Mouse (Mus musculus): ENCODE results near the gene Sox6. TPM values are rescaled to one million over a fixed set of nuclear protein-coding genes. Genes with fewer than 3 reads are reported as not detected.

Gene Sox6
- total RNA-seq, 2 experiments from 2014 or later: 24.3 to 31.0 TPM

DNA sequence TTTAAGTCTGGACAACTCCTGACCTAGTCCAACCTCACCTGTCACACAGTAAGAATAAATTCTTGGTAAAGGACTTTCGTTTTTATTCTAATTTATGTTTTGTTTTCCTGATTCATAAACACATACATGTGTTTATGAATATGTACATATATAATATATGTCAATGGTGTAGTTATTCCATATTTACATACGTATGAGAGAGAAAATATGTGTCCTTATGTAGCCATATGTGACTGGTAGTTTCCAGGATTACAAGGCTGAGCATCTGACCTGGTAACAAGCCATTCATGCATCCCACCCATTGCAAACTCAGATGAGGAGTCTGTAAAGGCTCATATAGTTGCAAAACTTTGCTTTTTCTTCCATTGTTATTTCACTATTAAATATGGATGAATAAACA is 366.8 kb downstream of the Sox6 start:
- Histone ChIP-seq H3K27ac (no peak overlapping the region), H3K4me3 (no peak overlapping the region)
- DNase-seq (ENCODE audit: low spot score in 2 of 2): no peak
- no peak for TF ChIP-seq CTCF (conservative IDR thresholded peaks at IDR 0.05)

DNA sequence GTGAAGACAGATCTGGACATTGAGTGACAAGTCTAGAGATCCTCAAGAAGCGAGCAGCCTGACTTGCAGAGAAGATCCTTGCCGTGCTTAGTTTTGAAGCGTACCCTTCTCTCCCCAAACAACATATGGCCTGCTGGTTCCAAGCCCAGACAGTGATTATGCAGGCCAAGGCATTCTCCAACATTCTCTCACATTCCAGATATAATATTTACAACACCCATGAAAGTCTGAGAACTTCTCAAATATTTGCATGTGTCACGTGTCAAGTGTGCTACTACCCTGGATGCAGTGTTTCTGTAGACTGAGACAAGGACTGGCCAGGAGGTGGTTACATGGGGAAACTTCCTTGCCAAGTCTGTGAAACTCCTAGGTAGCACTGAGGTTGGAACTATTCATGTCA is 367.3 kb downstream of the Sox6 start:
- TF ChIP-seq CTCF (conservative IDR thresholded peaks at IDR 0.05): no peak
- H3K27ac ChIP-seq: no peak overlapping the region
- no peak overlapping the region for H3K4me3 ChIP-seq
- no peak for DNase-seq (ENCODE audit: low spot score in 2 of 2)

DNA sequence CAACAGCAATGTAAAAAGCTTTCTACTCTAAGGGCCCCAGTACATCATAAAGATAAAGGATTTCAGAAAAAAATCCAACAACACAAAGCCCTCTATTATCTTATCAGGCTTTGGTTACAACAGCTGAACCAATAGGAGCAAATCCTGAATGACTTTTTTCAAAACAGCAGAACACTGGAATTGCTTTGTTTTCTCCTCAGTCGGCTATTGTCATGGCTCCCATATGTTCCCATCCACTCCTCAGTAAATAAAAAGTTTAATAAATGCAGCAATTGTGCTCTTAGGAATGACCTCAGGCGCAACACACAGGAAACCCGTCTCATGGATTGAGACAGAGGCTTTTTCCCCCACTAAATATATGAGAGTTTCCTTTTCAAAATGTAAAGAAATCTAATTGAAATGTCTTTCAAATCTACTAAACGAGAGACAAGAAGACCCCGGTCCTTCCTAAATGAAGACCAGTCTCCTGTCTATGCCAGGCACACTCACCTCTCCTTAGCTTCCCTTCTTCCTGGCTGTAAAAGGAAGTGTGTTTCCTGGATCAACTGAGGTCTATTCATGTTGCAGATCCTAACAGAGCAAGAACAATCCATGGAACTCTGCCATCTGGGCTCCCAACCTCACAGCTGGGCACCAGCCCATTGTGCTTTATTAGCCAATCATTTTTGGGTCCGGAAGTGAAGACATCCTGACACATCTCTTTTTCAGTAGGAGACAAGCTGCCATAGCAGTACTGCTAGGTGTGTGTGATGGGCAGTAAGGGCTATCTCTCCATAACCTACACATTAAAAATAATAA is 369.2 kb downstream of the Sox6 start:
- no peak for TF ChIP-seq CTCF (conservative IDR thresholded peaks at IDR 0.05)

DNA sequence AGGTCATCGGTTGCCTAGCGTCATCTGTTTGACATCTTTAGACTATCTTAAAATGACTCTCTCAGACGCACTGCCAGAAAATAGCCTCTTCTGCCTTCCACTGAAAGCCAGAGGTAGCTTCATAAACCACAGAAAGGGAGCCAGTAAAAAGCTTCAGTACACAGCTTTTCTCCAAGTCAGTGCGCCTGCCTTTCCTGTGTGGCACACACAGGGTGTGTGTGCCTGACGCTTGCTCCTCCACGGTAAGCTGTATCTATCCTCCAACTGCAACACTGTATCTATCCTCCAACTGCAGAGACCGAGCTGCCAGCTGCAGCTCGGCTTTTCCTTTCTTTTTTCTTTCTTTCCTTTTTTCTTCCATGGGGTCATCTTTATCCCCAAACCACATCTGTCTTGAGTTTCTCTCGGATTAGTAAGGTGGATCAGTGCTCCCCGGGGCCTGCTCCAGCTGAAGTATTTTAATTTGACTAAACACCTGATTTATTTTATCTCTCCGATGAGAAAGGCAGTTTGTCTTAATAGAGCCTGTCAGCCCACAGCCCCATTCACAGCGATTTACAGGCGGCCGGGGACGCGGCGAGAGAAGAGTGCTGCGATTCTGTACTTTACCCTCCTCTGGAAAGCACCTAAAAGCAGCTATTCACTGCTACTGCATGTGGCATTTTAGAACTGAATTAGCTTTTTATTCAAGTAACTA is 371.8 kb downstream of the Sox6 start:
- H3K27ac ChIP-seq: peak overlapping the region; percentile 19
- TF ChIP-seq CTCF (conservative IDR thresholded peaks at IDR 0.05): no peak

More for the DNA sequence above, 369.2 kb downstream of the Sox6 start:
- Histone ChIP-seq H3K4me3 (no peak overlapping the region), H3K27ac (peak overlapping the region; percentile 32)
- DNase-seq (ENCODE audit: low spot score in 2 of 2): no peak

DNA sequence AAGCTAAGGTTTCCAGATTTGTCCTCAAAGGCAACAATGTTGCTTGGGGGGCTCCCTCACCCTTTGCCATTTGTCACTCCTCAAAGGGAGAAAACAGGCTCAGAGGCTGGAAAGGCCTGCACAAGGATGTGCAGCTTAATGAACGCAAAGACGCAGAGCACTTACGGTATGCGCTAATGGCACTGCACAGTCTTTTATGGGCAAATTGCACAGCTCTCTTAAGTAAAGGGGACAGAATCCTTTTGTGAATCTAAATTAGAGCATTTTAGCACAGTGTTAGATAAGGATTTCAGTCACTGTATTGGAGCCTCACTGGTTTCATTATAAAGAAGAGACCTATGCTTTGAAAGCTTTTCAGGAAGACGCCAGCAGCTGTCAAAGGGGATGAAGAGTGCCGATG is 375.2 kb downstream of the Sox6 start:
- Histone ChIP-seq H3K4me3 (no peak overlapping the region), H3K27ac (no peak overlapping the region)
- TF ChIP-seq CTCF (conservative IDR thresholded peaks at IDR 0.05): no peak
- DNase-seq (ENCODE audit: low spot score in 2 of 2): no peak

More for the DNA sequence above, 371.8 kb downstream of the Sox6 start:
- no peak for DNase-seq (ENCODE audit: low spot score in 2 of 2)
- H3K4me3 ChIP-seq: peak overlapping the region; percentile 20; the same call in 1 of the 2 replicates

DNA sequence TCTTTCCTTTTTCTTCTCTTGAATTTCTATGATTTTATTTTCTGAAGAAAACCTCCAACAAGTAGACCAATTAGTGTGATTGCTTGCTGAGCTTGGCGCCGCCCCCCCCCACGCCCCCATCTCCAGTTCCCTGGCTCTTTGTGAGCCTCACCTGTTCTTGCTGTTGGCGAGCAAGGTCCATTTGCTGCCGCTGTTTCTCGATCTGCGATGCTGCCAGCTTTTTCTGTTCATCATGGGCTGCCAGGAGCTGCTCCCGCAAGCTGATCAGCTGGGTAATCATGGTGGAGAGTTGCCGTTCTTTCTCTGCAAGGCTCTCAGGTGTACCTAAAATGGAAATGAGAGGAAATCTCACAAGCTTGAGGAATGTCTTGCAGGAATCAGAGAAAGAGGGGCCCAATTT is 376.5 kb downstream of the Sox6 start:
- H3K27ac ChIP-seq: no peak overlapping the region
- no peak overlapping the region for H3K4me3 ChIP-seq
- DNase-seq (ENCODE audit: low spot score in 2 of 2): no peak
- no peak for TF ChIP-seq CTCF (conservative IDR thresholded peaks at IDR 0.05)

DNA sequence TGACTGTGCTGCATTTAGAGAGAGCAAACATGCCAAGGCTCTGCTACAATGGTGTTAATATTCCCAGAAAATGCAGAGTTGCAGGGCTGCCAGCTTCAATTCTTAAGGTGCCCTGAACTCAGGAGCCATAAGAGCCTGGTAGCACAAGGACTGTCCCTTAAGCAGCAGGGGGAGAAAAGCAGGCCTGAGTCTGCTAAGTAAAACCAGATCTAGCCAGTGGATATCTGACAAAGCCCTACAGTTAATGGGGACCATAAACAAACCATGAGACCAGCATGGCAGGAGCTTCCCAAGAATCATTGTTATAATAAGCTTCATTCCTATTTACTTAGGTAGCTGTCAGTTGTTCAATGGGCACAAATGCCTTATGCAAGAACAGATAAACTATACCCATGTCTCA is 391.9 kb downstream of the Sox6 start:
- TF ChIP-seq CTCF (conservative IDR thresholded peaks at IDR 0.05): no peak
- Histone ChIP-seq H3K27ac (peak overlapping the region; percentile 67), H3K4me3 (no peak overlapping the region)
- no peak for DNase-seq (ENCODE audit: low spot score in 2 of 2)

DNA sequence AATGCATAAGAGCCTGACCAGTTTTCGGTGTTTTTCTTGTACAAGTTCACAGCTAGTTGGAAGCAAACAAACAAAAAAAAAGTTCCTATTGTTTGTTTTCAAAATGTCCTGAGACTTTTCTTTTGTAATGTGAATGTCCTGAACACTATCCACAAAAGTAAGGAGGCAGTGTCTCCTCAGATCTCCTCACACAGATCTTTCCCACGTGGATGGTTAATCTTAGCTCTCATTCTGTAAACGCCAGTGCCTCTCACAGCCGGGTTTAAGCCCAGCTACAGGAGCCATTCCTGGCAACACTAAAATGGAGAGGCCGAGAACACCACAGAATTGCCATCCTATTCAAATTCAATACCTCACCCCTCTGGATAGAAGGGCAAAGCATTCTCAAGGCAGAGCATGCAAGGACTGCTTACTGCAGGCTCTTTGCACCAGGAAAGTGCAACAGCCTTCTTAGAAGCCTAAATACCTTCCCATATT is 392.6 kb downstream of the Sox6 start:
- TF ChIP-seq CTCF (conservative IDR thresholded peaks at IDR 0.05): no peak
- DNase-seq (ENCODE audit: low spot score in 2 of 2): no peak
- peak overlapping the region; percentile 67 for H3K27ac ChIP-seq
- no peak overlapping the region for H3K4me3 ChIP-seq

DNA sequence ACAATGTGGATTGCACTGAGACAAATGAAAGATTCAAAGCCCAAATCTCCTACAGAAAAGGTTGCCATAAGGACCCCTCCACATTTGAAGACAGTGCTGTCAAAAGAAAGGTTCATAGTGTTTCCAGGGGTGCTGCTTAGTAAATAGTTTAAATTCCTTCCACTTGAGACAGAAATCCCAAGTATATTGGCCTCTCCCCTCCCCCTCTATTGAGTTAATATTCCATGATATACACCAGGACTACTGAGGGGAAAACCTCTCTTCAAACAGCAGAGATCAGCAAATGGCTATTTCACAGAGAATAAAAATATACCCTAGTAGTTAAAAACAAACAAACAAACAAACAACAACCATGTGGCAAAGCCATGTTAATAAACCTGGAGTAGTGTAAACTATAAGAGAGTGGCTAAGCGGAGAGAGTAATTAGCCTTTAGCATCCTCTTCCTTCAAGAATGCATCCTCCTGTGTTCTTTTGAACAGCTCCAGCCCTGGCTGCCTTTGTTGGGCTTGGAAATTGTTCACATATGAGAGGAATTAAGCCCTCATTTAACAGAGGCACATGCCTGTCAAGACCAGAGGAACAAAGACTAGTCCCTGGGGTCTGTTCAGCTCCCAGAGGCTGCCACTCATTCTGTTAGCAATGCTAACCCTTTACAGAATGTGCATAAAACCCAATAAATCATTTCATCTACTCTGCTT is 393.2 kb downstream of the Sox6 start:
- no peak for TF ChIP-seq CTCF (conservative IDR thresholded peaks at IDR 0.05)
- Histone ChIP-seq H3K27ac (peak overlapping the region; percentile 67), H3K4me3 (no peak overlapping the region)
- no peak for DNase-seq (ENCODE audit: low spot score in 2 of 2)

DNA sequence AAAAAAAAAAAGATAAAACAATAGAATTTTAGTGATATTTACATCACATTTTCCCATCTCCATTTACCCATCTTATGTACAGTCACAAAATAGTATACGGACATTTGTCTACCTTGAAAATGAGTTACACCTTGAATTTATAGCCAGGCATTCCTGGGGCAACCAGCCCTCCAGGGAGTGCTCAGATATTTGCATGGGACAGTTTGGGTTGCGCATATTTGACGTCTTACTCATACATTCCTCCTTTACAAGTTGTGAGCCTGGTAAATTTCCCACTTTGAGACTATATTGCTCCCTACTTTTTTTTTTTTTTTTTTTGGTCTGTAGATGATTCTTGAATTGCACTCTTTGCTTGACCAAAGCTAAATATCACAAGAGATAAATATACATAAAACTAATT is 407.9 kb downstream of the Sox6 start:
- Histone ChIP-seq H3K27ac (no peak overlapping the region), H3K4me3 (no peak overlapping the region)
- TF ChIP-seq CTCF (conservative IDR thresholded peaks at IDR 0.05): no peak
- no peak for DNase-seq (ENCODE audit: low spot score in 2 of 2)

DNA sequence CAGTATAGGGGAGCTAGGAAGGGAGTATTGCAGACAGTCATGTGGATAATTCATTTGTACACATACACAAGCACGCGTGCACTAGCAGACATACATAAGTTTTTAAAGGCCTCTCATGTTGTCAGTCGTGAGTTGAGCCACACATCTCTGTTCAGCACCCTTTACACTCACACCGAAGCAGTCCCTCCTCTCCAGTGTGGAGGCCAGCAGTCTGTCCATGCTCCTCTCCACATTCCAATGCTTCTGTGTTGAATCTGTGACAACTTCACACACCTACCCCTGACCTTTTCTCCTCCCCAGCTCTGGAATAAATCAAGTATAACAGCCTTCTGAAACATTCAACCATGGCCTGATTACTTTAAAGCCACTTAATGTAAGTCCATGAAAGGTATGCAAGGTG is 408.3 kb downstream of the Sox6 start:
- DNase-seq (ENCODE audit: low spot score in 2 of 2): no peak
- no peak for TF ChIP-seq CTCF (conservative IDR thresholded peaks at IDR 0.05)
- Histone ChIP-seq H3K4me3 (no peak overlapping the region), H3K27ac (no peak overlapping the region)

DNA sequence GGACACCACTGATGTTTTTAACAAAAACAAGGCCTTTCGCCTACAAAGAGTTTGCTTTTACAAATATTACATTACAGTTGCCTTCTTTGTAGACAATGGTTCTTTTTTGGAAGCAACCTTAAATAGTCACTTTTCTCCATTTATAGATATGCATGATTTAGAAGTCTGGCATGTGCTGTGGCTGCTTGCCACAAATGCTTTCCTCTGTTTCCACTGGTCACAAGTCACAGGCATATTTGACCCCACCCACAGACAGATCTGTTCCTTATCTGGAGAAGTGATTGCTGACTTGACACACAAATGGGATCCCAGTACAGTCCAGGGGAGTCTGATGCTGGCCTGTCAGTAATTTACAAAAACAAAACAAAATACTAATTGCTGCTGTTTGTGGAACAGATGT is 409.8 kb downstream of the Sox6 start:
- no peak overlapping the region for H3K4me3 ChIP-seq
- H3K27ac ChIP-seq: no peak overlapping the region
- no peak for TF ChIP-seq CTCF (conservative IDR thresholded peaks at IDR 0.05)
- no peak for DNase-seq (ENCODE audit: low spot score in 2 of 2)

DNA sequence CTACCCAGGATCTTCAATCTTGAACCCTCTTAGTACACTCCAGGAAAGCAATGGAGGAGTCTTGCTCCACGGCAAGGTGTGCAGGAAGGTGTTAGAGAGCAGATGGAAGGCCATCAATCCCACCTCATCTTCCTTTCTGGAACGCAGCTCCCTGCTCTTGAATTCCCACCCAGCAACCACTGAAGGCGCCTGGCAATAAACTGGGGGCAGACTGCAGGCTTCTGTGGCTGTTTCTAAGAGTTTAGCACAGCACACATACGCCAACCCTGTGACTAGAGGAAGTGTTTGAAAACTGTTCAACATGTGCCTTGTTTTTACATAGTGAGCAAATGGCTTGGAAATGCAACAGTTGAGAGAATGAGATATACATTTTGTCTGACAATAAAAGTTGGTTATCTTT is 412.6 kb downstream of the Sox6 start:
- Histone ChIP-seq H3K4me3 (no peak overlapping the region), H3K27ac (no peak overlapping the region)
- DNase-seq (ENCODE audit: low spot score in 2 of 2): no peak
- TF ChIP-seq CTCF (conservative IDR thresholded peaks at IDR 0.05): no peak

All from layer of hippocampus, adult 2 months (tissue).